Mouse (Mus musculus): ENCODE measurements around the gene Lrrk2. TPM values are rescaled to one million over a fixed set of nuclear protein-coding genes. Genes with fewer than 3 reads are reported as not detected.
"Not testable (repeated sequence)": the region's sequence is repeated elsewhere in the genome, so short reads cannot be mapped to it uniquely, and the experiment has no call there.

The Lrrk2 gene
- total RNA-seq, 2 experiments from 2014 or later = 10.7 to 13.8 TPM

DNA sequence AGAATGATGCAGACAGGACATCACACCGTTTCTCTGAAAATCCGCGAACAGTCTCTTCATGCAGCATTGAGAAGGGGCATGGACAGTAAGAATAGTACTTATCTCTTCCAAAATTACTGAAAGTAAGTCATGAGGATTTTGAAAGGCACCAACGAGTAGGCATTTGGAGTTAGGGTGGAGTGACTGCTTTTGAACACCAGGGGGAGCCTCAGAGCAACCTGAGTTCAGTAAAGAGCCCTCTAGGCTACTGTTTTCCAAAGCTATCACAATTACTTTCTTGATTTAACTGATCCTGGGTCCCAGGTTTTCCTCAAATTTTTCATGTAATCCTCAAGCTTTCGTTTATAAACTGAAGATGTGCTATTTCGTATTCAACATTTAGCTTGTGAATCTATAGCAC is 108.2 kb downstream of the Lrrk2 start:
- peak; percentile 9 to 48 for DNase-seq

DNA sequence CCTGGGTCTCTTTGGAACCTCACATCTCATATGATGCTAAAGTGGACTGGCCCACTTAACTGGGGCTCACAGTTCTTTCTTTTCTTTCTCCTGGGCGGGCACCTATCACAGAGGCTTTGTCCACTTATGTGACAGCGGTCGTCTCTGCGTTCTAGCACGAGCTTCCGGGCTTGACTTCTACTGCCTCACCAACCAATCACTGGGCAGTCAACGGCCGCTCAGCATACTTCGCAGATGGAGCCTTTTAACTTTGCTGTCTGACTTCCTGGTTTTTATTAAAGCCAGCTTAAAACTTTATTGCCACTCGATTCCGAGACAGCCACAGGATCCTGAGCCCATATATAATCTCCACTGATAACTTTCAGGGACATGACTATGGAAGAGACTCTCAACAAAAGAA is 115.4 kb downstream of the Lrrk2 start:
- no peak for DNase-seq
- intact Hi-C loops (cut with DNase I) = no loop called here

More for the DNA sequence above, 108.2 kb downstream of the Lrrk2 start:
- intact Hi-C loops (cut with DNase I) = loop anchor here (5.0 kb wide), 1 partner anchor 451 kb away; no protein-coding TSS in a partner anchor

DNA sequence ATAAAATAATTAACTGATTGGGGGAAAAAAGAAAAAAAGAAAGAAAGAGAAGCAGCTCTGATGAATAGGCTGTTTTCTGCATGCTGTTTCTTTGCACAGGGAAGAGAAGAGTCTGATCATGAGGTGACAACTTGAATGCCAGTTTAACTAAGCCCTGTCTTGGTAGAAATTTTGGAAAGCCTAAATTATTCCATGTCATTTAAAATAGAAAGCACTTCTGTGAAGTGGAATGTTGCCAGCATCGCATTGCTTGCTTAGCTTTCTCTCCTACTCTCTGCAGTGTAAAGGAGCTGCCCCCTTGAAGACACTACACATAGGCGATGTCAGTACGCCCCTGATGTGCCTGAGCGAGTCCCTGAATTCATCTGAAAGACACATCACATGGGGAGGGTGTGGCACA is 133.5 kb downstream of the Lrrk2 start:
- intact Hi-C loops (cut with DNase I) = no loop called here
- DNase-seq = no peak

DNA sequence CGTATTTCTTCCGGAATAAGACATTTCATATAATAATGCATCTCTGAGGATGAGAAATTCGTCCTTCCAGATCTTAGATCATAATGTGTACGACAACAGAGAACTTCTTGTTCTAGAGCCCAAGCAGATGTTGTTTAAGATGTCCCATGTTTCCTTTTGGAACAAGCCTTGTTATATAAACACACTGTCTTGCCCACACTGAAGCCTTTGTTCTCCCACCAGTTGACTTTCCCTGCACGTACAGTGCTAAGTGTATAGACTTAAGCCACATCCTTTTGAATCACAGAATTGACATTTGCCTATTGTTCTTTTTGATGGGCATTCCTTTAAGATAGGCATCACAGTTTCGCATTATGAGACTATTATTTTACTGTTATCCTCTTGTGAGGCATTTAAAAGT is 162.3 kb downstream of the Lrrk2 start:
- no peak for DNase-seq
- intact Hi-C loops (cut with DNase I) = no loop called here

DNA sequence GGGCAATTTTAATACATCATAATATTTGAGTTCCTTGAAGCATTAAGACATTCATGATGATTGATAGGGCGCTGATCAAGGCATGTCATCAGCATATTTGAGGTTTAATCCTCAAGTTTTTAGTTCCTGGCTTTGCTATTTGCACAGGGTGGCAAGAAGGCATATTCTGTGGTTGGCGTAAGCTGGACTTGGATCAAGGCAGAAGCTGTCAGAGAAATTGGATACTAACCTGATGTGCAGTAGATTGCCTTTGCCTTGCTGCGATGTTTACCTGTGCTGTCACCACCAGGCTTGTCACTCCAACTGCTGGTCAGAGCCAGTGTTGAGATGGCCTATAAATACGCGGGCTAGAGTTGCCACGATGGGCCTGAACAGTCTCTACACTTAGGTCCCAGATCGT is 165.0 kb downstream of the Lrrk2 start, which contains the start of gene Smgc:
Smgc (plus strand) TSS at position 301 of the 400 bp plus-strand sequence.
- intact Hi-C loops (cut with DNase I) = no loop called here

DNA sequence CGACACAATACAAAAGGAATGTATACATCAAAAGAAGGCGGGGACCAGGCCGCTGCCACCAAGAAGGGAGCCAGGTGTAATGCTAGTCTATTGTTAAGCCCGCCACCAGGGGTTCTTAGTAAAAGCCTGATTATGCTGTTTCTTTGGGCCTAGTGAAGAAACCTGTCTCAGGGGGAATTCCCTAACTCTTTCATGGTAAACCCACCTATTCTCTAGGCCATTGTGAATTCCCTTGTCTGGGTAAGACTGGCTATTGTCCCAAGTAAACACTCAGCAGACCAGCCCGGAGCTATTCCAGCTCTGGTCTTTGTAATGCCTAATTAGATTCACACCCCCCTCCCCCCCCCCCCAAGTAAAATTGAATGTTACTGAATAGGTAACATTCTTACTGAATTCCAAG is 191.2 kb downstream of the Lrrk2 start:
- intact Hi-C loops (cut with DNase I); DNase-seq: not testable (repeated sequence)

More for the DNA sequence above, 165.0 kb downstream of the Lrrk2 start, which contains the start of gene Smgc:
- no peak for DNase-seq

Other genes with a start within 250 kb of the Lrrk2 start
- 1 to 10 TPM; 1.9 to 2.3 TPM for gene Slc2a13, start 99.9 kb upstream of the Lrrk2 start, total RNA-seq (2021)
- gene Smgc, start 165.1 kb downstream of the Lrrk2 start, total RNA-seq (2021) = not detected